Mouse (Mus musculus): ENCODE data around the gene Lrrc63. TPM values are rescaled to one million over a fixed set of nuclear protein-coding genes. Genes with fewer than 3 reads are reported as not detected.
A peak's percentile ranks its signal among the peaks of the same experiment; 100 is the strongest.

Lrrc63 gene
- not detected in 2 replicates for total RNA-seq (2014; rRNA removed)
- polyA plus RNA-seq (2015; fragmentation: Nextera tagmentation; extraction: Ambion mirVana), result 0.06 TPM in 1 of 2 replicates, not detected in the other

DNA sequence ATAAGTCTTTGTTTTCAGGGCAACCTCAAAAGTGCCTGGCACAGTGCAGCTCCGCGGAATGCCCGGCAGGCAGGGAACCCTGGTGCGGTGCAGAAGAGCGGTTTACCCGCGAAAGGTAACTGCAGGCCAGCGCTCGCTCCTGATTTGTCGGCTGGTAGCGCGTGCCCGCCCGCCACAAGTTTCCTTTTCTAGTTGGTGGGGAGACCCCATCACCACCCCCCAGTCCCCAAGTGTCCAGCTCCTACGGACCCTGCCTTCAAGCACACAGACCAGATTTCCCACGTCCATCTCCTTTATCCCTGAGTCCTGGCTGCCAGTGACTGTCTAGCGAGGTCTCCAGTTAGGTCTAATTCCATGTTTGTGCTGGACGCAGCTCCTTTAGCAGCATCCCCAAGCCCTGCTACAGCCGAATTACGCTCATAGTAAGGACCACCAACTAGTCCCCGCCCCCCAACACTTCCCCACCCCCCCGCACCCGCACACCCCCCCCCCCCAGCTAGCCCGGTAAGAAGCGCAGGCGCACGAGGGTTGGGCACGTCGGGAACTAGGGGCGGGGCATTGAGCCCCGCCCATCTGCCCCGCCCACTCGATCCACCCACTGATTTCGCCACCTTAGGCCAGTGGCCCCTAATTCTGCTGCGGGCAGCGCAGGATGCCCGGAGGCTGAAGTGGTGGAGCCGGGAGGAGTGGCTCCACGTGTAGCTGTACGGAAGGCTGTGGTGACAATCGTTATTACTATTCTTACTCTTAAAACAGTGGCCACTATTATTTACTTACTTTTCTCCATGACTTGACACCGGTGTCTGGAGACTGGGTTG lies at the start of gene Lrrc63, which contains the start of gene Lcp1:
Lrrc63 (minus strand) TSS at position 381 of the 818 bp plus-strand sequence.
Lcp1 (plus strand) TSS at position 601 of the 818 bp plus-strand sequence.
- peak within 1 kb of the TSS; percentile 82 for H3K4me2 ChIP-seq (ENCODE audit: low read depth, low read length, poor library complexity, severe bottlenecking)
- peak; percentile 77 for DNase-seq (ENCODE audit: low spot score)
- H3K27me3 ChIP-seq (ENCODE audit: insufficient read depth, low read length), result no peaks in the 10 kb centered on the region
- under 1% methylated on average over 32 of the region's 42 CpGs for WGBS
- no peak within 1 kb of the TSS for H3K27ac ChIP-seq (ENCODE audit: low read depth, low read length)
- no peaks in the 10 kb centered on the region for H3K36me3 ChIP-seq (ENCODE audit: insufficient read depth, low read length)
- peak within 1 kb of the TSS; percentile 61 for H3K4me3 ChIP-seq (ENCODE audit: low read depth, low read length)
- peak; percentile 86 for ATAC-seq (ENCODE audit: low FRiP score)
- TF ChIP-seq CTCF (IDR thresholded peaks at IDR 0.05), result no peak
- H3K9ac ChIP-seq (replicated peaks; ENCODE audit: low read length, poor library complexity, severe bottlenecking), result peak within 1 kb of the TSS; percentile 52
- H3K9me3 ChIP-seq (ENCODE audit: low read length), result no peaks in the 10 kb centered on the region
- no peaks in the 10 kb centered on the region for H3K4me1 ChIP-seq (ENCODE audit: insufficient read depth, low read length)

DNA sequence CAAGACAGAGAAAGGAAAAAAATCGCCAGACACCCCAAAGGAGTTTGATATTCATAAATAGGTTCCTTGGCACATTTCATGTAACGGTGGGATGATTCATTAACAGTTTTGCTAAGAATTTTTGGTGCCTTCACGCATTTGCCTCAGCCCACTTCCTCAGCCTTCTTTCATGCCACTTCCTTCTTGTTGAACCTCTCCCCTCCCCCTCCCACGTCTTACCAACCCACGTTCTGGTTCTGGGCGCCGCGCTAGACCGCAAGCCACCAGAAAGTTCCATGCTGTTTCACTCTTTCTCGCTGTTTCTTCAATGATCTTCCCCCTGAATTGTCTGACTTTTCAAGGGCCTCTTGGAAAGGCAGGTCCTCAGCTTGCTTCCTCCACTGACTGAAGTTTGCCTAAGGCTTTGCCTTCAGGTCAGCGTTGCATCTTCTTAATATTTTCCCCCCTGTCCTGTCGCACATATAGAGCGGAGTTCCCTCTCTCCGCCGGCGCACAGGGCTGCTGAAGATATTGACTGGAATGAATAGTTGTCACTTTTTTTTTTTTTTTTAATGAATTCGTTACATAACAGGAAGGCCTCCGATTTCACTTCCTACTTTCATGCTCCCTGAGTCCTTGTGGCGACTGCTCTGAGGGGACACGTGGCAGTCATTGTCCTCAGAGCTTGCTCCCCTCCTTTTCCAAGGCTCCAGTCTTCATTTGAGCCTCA lies 48.7 kb upstream of the Lrrc63 start:
- 87% methylated on average over 20 of the region's 20 CpGs for WGBS
- no peak for DNase-seq (ENCODE audit: low spot score)
- TF ChIP-seq CTCF (IDR thresholded peaks at IDR 0.05), result no peak

DNA sequence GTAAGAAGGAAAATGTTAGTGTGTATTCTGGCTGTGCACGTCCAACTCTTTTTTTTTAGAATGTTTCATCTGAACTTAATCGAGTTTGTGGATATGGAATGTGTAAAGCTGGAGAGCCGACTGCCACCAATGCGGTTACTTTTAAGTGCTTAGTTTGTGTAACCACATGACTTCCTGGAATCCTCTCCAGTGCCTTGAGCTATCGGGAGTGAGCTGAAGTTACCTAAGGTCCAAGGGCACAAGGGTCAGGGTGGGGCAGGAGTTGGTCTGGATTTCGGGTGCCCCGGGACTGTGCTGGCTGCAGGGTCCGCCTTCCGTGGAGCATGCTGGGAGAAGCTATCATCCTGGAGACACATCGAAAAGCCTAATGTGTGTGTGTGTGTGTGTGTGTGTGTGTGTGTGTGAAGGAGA lies 48.1 kb upstream of the Lrrc63 start:
- Histone ChIP-seq H3K27me3 (ENCODE audit: insufficient read depth, low read length) (no peaks in the 10 kb centered on the region), H3K9ac (replicated peaks; ENCODE audit: low read length, poor library complexity, severe bottlenecking) (no peak overlapping the region), H3K4me1 (ENCODE audit: insufficient read depth, low read length) (no peaks in the 10 kb centered on the region), H3K9me3 (ENCODE audit: low read length) (no peaks in the 10 kb centered on the region), H3K4me3 (ENCODE audit: low read depth, low read length) (no peak overlapping the region), H3K4me2 (ENCODE audit: low read depth, low read length, poor library complexity, severe bottlenecking) (no peak overlapping the region), H3K27ac (ENCODE audit: low read depth, low read length) (no peak overlapping the region), H3K36me3 (ENCODE audit: insufficient read depth, low read length) (no peaks in the 10 kb centered on the region)
- ATAC-seq (ENCODE audit: low FRiP score) (no peak), DNase-seq (ENCODE audit: low spot score) (no peak)
- no peak for TF ChIP-seq CTCF (IDR thresholded peaks at IDR 0.05)
- 82% methylated on average over 10 of the region's 10 CpGs for WGBS

More for the DNA sequence above, 48.7 kb upstream of the Lrrc63 start:
- no peak for ATAC-seq (ENCODE audit: low FRiP score)
- Histone ChIP-seq H3K27me3 (ENCODE audit: insufficient read depth, low read length) (no peaks in the 10 kb centered on the region), H3K27ac (ENCODE audit: low read depth, low read length) (no peak overlapping the region), H3K9ac (replicated peaks; ENCODE audit: low read length, poor library complexity, severe bottlenecking) (no peak overlapping the region), H3K4me1 (ENCODE audit: insufficient read depth, low read length) (no peaks in the 10 kb centered on the region), H3K4me2 (ENCODE audit: low read depth, low read length, poor library complexity, severe bottlenecking) (no peak overlapping the region), H3K36me3 (ENCODE audit: insufficient read depth, low read length) (no peaks in the 10 kb centered on the region), H3K9me3 (ENCODE audit: low read length) (no peaks in the 10 kb centered on the region), H3K4me3 (ENCODE audit: low read depth, low read length) (no peak overlapping the region)

DNA sequence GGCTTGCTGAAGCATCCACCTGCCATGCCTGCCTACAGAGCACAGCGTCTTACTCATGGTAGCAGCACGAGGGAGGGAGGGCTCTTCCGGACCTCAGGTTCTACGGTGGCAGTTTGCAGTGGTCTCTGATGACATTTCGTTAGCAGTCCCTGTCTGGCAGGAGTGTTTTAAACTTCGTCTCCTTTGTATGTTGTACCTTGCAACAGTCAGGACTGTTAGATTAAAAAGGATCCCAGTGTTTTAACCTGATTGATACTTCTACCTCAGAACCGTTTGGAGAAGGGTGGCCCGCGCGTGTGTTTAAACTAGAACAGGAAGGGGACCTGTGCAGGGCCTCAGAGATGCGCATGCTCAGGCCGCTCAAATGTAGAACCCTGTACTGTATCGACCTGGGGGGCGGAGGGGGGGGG lies 47.7 kb upstream of the Lrrc63 start:
- Histone ChIP-seq H3K9me3 (ENCODE audit: low read length) (no peaks in the 10 kb centered on the region), H3K36me3 (ENCODE audit: insufficient read depth, low read length) (no peaks in the 10 kb centered on the region), H3K27me3 (ENCODE audit: insufficient read depth, low read length) (no peaks in the 10 kb centered on the region), H3K9ac (replicated peaks; ENCODE audit: low read length, poor library complexity, severe bottlenecking) (no peak overlapping the region), H3K4me2 (ENCODE audit: low read depth, low read length, poor library complexity, severe bottlenecking) (no peak overlapping the region), H3K4me1 (ENCODE audit: insufficient read depth, low read length) (no peaks in the 10 kb centered on the region), H3K27ac (ENCODE audit: low read depth, low read length) (no peak overlapping the region), H3K4me3 (ENCODE audit: low read depth, low read length) (no peak overlapping the region)
- no peak for DNase-seq (ENCODE audit: low spot score)
- ATAC-seq (ENCODE audit: low FRiP score), result no peak
- no peak for TF ChIP-seq CTCF (IDR thresholded peaks at IDR 0.05)
- WGBS, result 84% methylated on average over 14 of the region's 14 CpGs

DNA sequence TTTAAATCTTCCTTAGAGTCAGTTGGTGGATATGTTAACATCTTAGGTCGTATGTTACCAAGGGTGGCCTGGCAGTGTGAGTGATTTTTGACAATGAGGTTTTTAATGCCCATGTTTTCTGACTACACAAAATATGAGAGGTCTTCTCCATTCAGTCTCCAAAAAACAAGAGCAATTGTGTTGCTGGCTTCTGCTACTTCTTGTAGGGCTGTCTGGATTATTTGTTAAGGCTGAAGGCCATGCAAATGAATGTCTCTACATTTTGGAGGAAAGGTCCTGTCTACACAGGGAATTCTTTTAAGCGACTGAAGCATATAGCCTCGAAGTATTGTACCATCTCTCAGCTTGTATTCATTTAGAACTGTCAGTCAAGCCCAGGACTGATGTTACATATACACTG lies 46.7 kb upstream of the Lrrc63 start:
- no peaks in the 10 kb centered on the region for H3K27me3 ChIP-seq (ENCODE audit: insufficient read depth, low read length)
- no peak overlapping the region for H3K27ac ChIP-seq (ENCODE audit: low read depth, low read length)
- H3K36me3 ChIP-seq (ENCODE audit: insufficient read depth, low read length), result no peaks in the 10 kb centered on the region
- DNase-seq (ENCODE audit: low spot score) (no peak), ATAC-seq (ENCODE audit: low FRiP score) (no peak)
- H3K4me2 ChIP-seq (ENCODE audit: low read depth, low read length, poor library complexity, severe bottlenecking), result no peak overlapping the region
- H3K4me1 ChIP-seq (ENCODE audit: insufficient read depth, low read length), result no peaks in the 10 kb centered on the region
- 75% methylated on average over 3 of the region's 3 CpGs for WGBS
- H3K9me3 ChIP-seq (ENCODE audit: low read length), result no peaks in the 10 kb centered on the region
- no peak overlapping the region for H3K4me3 ChIP-seq (ENCODE audit: low read depth, low read length)
- no peak overlapping the region for H3K9ac ChIP-seq (replicated peaks; ENCODE audit: low read length, poor library complexity, severe bottlenecking)
- no peak for TF ChIP-seq CTCF (IDR thresholded peaks at IDR 0.05)

All from midbrain, postnatal 0 days (tissue).